ENCODE assay signal across 8 mouse cellular contexts in the genomic region with DNA sequence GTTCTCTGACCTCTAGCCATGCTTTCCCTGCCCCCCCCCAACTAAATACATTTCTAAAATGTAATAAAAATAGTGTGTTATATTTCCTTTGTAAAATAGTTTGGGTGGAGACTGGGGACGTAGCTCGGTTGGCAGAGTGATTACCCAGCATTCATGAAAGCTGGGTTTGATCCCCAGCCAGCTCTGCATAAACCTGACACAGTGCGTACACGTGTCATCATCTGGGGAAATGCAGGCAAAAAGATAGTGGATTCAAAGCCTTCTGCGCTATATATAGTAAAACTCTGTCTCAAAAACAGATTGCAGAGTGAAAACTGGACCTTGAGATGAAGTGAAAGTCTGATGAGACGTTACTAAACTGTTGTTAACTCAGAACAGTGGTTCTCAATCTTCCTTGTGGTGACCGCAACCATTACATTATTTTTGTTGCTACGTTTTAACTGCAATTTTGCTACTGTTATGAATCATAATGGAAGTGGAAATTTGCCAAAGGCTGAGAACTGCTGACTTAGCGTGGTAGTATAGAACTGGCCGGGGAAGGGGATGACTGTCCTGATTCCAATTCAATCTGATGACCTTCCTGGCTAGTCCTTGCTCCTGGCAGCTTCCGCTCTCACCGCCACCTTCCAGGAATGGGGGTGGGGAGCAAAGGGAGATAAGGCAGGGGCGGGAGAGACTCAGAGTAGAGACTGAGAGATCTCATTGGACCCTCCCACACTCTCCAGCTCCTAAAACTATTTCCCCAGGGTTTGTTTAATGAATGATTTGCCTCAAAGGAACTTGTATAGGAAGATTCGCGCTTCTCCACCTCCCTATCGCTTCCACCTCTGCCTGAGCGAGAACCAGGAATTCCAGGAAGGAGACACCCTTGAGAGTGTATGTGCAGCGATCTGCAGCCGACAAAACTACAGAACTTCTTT.
DNase-seq lines count a peak whose midpoint lies in the region; ATAC-seq and TF ChIP-seq lines count a peak whose summit lies in the region.

No protein-coding gene starts in this region.

- H3K27ac ChIP-seq in heart, embryonic 16.5 days (ENCODE audit: low read length): peak overlapping the region; percentile 74
- H3K27ac ChIP-seq in limb, embryonic 14.5 days (replicated peaks; ENCODE audit: low read depth, low read length): no peak overlapping the region; the same call in 1 of the 2 replicates

- WGBS in heart, embryonic 16.5 days: 19% methylated on average over 19 of the region's 19 CpGs
- WGBS in limb, embryonic 14.5 days: 51% methylated on average over 19 of the region's 19 CpGs

- peak overlapping the region; percentile 75 for H3K9ac ChIP-seq in heart, embryonic 16.5 days (ENCODE audit: low read length)
- peak overlapping the region; percentile 44 for H3K9ac ChIP-seq in limb, embryonic 14.5 days (ENCODE audit: low read depth, low read length, severe bottlenecking)

- no peak for TF ChIP-seq POLR2A in limb, embryonic 14.5 days (IDR thresholded peaks at IDR 0.05; ENCODE audit: borderline replicate concordance, extremely low read depth, insufficient read depth, insufficient read length)

- H3K4me3 ChIP-seq in heart, embryonic 16.5 days (ENCODE audit: low read length): peak overlapping the region; percentile 60
- H3K4me3 ChIP-seq in limb, embryonic 14.5 days (replicated peaks; ENCODE audit: low read length): peak overlapping the region; percentile 35

- peak; percentile 71 for ATAC-seq in heart, embryonic 16.5 days (replicated peaks; ENCODE audit: extremely low read depth, insufficient read depth, low FRiP score)
- 0 out of 2 replicates have a peak, but pooled peaks have one; percentile 28 for ATAC-seq in limb, embryonic 14.5 days (ENCODE audit: low FRiP score, low read depth)

- H3K9me3 ChIP-seq in heart, embryonic 16.5 days (replicated peaks; ENCODE audit: control insufficient read depth, low read length): 0 out of 2 replicates have a peak, but pooled peaks cover 2% of the 10 kb centered on the region
- H3K9me3 ChIP-seq in limb, embryonic 14.5 days (ENCODE audit: control insufficient read depth, low read length): no peaks in the 10 kb centered on the region

- no peaks in the 10 kb centered on the region for H3K27me3 ChIP-seq in heart, embryonic 16.5 days (ENCODE audit: control insufficient read depth, insufficient read depth, low read length)
- H3K27me3 ChIP-seq in limb, embryonic 14.5 days (ENCODE audit: control insufficient read depth, insufficient read depth, low read length): no peaks in the 10 kb centered on the region

- DNase-seq in cerebellum, postnatal 25 days: peak; percentile 12 to 14
- no peak for DNase-seq in cerebellum, adult 18-20 months
- DNase-seq in embryo, embryonic 10.5 days (ENCODE audit: low spot score): peak; percentile 16
- peak; percentile 28 for DNase-seq in limb, embryonic 14.5 days (ENCODE audit: low spot score)
- DNase-seq in neural tube, embryonic 10.5 days (ENCODE audit: extremely low spot score, low spot score): peak; percentile 36
- DNase-seq in cerebellum, adult 11 months: no peak
- DNase-seq in thymus, postnatal 10 days (ENCODE audit: low spot score in 2 of 2): no peak

- peak overlapping the region; percentile 79 for H3K4me2 ChIP-seq in heart, embryonic 16.5 days (ENCODE audit: low read depth, low read length)
- H3K4me2 ChIP-seq in limb, embryonic 14.5 days (replicated peaks; ENCODE audit: low read depth, low read length, severe bottlenecking): peak overlapping the region; percentile 61

- H3K36me3 ChIP-seq in heart, embryonic 16.5 days (ENCODE audit: control insufficient read depth, insufficient read depth): no peaks in the 10 kb centered on the region
- H3K36me3 ChIP-seq in limb, embryonic 14.5 days (ENCODE audit: control insufficient read depth, insufficient read depth, low read length): no peaks in the 10 kb centered on the region

- peaks cover 9% of the 10 kb centered on the region for H3K4me1 ChIP-seq in heart, embryonic 16.5 days (ENCODE audit: control insufficient read depth, insufficient read depth, low read length)
- H3K4me1 ChIP-seq in limb, embryonic 14.5 days (ENCODE audit: control insufficient read depth, insufficient read depth, low read length): peaks cover 6% of the 10 kb centered on the region; the same call in 1 of the 2 replicates

Comparison
In these comparisons a context has a peak if more than half of its experiments do, and no peak if none do; other contexts are left out.
1. DNase-seq: peak in cerebellum, postnatal 25 days (2 of 2), embryo, embryonic 10.5 days (single experiment), limb, embryonic 14.5 days (single experiment) and neural tube, embryonic 10.5 days (single experiment); none in cerebellum, adult 18-20 months (0 of 2), cerebellum, adult 11 months (single experiment) and thymus, postnatal 10 days (0 of 2).